Mouse (Mus musculus) stomach, embryonic 16.5 days (tissue): Measurements from ENCODE around the gene Slc12a8. TPM values are rescaled to one million over a fixed set of nuclear protein-coding genes. Genes with fewer than 3 reads are reported as not detected.

ENCODE experiments used
- ATAC-seq: fragments of 200-750 bp; cut with Nextera tagmentation; 2 replicates; pipeline ENCODE4 v1.8.0; 2017; ENCODE audit warnings: moderate number of reproducible peaks, moderate TSS enrichment; ENCODE audit not compliant: insufficient read depth, low FRiP score
- H3K27ac ChIP-seq: fragments of 300-500 bp; sonication (generic); 2 replicates; pipeline ENCODE4 v1.5.1; 2014; ENCODE audit warnings: low read length
- H3K27me3 ChIP-seq: fragments of 300-500 bp; sonication (generic); 2 replicates; pipeline ENCODE4 v1.6.1; 2014; ENCODE audit warnings: low read length, control low read depth, mixed read lengths; ENCODE audit not compliant: control insufficient read depth, insufficient read depth
- H3K36me3 ChIP-seq: fragments of 300-500 bp; sonication (generic); 2 replicates; pipeline ENCODE4 v1.6.1; 2014; ENCODE audit warnings: low read length; ENCODE audit not compliant: control insufficient read depth, insufficient read depth
- H3K4me1 ChIP-seq: fragments of 300-500 bp; sonication (generic); 2 replicates; pipeline ENCODE4 v1.6.1; 2014; ENCODE audit warnings: low read length, control low read depth, mixed read lengths; ENCODE audit not compliant: control insufficient read depth, insufficient read depth
- H3K4me2 ChIP-seq: fragments of 300-500 bp; sonication (generic); 2 replicates; pipeline ENCODE4 v1.6.1; 2014; ENCODE audit warnings: low read depth, low read length, mixed read lengths
- H3K4me3 ChIP-seq: fragments of 300-500 bp; sonication (generic); replicated peaks from 2 replicates; pipeline ENCODE4 v1.5.1; 2014; ENCODE audit warnings: mild to moderate bottlenecking, low read length
- H3K9ac ChIP-seq: fragments of 300-500 bp; sonication (generic); 2 replicates; pipeline ENCODE4 v1.6.1; 2014; ENCODE audit warnings: low read length
- H3K9me3 ChIP-seq: fragments of 300-500 bp; sonication (generic); replicated peaks from 2 replicates; pipeline ENCODE4 v1.6.1; 2016; ENCODE audit warnings: low read length, control low read depth; ENCODE audit not compliant: control insufficient read depth
- WGBS: fragments of 180-500 bp; shearing (Covaris S2); extraction: QIAGEN DNeasy Blood & Tissue Kit; methylation state at CpG from one replicate; pipeline ENCODE4 v1.1.7; 2014; 5-methylcytosine and 5-hydroxymethylcytosine counted together
- polyA plus RNA-seq: library from polyadenylated mRNA; unstranded; fragments of >200 nt; fragmentation: Nextera tagmentation; extraction: Ambion mirVana; gene quantifications from 2 replicates; pipeline ENCODE4 v1.2.1, GENCODE M21; 2015

The Slc12a8 gene
- polyA plus RNA-seq, 1 experiment from 2014 or later = 4.2 TPM

- Histone ChIP-seq H3K4me2 (no peak overlapping the region), H3K27ac (peak overlapping the region; percentile 56), H3K4me1 (peaks cover 30% of the 10 kb centered on the region), H3K4me3 (no peak overlapping the region), H3K27me3 (no peaks in the 10 kb centered on the region), H3K9me3 (no peaks in the 10 kb centered on the region), H3K9ac (0 out of 2 replicates have a peak overlapping the region, but pooled peaks have one; percentile 49), H3K36me3 (no peaks in the 10 kb centered on the region)
- ATAC-seq = no peak; the same call in 1 of the 2 replicates
- 47% methylated on average over 12 of the region's 12 CpGs for WGBS
Observed at GRCm38 (mm10) chr16:33698277-33698790, 181.2 kb downstream of the Slc12a8 start.

- Histone ChIP-seq H3K27me3 (no peaks in the 10 kb centered on the region), H3K9ac (no peak overlapping the region), H3K4me1 (peaks cover 35% of the 10 kb centered on the region), H3K4me2 (no peak overlapping the region), H3K36me3 (no peaks in the 10 kb centered on the region), H3K9me3 (no peaks in the 10 kb centered on the region), H3K4me3 (no peak overlapping the region), H3K27ac (no peak overlapping the region)
- ATAC-seq = no peak
- 67% methylated on average over 5 of the region's 5 CpGs for WGBS
Observed at GRCm38 (mm10) chr16:33700584-33700983, 183.5 kb downstream of the Slc12a8 start.

DNA sequence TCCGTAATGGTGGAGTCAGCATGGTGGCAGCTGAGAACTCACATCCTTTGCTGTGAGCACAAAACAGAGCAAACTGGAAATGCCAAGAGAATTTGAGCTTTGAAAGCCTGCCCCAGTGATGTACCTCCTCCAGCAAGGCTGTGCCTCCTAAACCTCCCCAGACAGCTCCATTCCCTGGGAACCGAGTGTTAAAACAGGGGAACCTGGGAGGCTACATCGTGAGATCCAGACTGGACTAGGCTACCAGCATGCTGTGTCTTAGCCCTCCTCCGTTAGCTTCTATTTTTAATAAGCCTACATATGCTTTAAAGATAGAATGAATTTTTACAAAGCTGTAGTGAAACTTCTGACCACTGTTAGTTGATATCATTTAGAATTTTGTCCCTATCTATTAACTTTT is 184.7 kb downstream of the Slc12a8 start:
- no peaks in the 10 kb centered on the region; the same call in 1 of the 2 replicates for H3K36me3 ChIP-seq
- H3K9me3 ChIP-seq = no peaks in the 10 kb centered on the region
- H3K4me2 ChIP-seq = no peak overlapping the region
- no peak overlapping the region for H3K9ac ChIP-seq
- 92% methylated on average over 4 of the region's 4 CpGs for WGBS
- no peak overlapping the region for H3K4me3 ChIP-seq
- no peak overlapping the region for H3K27ac ChIP-seq
- peaks cover 26% of the 10 kb centered on the region for H3K4me1 ChIP-seq
- no peaks in the 10 kb centered on the region for H3K27me3 ChIP-seq
- no peak for ATAC-seq

DNA sequence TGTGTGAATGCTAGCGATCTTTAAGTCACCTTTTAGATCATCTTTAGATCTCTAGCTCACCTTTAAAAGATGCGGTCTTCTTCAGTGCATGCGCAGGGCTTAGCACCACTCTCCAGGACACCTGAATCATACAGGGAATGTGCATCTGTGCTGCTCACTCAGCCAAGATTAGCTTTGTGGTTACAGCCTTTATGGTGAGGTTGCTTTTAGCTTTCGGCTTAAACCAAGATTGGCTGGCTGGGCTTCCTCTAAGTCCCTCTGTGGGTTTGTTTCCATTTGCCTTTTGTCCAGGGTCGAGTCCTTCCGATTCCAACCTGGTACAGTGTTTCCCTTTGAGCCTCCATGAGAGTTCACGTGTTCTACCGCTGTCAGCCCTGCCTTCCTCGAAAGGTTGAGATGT is 187.2 kb downstream of the Slc12a8 start:
- H3K4me3 ChIP-seq = no peak overlapping the region
- peaks cover 6% of the 10 kb centered on the region; the same call in 1 of the 2 replicates for H3K4me1 ChIP-seq
- no peak overlapping the region for H3K4me2 ChIP-seq
- H3K27ac ChIP-seq = no peak overlapping the region
- no peaks in the 10 kb centered on the region; the same call in 1 of the 2 replicates for H3K36me3 ChIP-seq
- ATAC-seq = no peak
- H3K9me3 ChIP-seq = no peaks in the 10 kb centered on the region
- no peaks in the 10 kb centered on the region for H3K27me3 ChIP-seq
- H3K9ac ChIP-seq = no peak overlapping the region
- WGBS = 81% methylated on average over 9 of the region's 9 CpGs

GRCm38 (mm10) chr16:33705258-33705657 is 188.1 kb downstream of the Slc12a8 start:
- WGBS = 34% methylated on average over 6 of the region's 6 CpGs
- H3K27me3 ChIP-seq = no peaks in the 10 kb centered on the region
- no peak overlapping the region for H3K4me2 ChIP-seq

GRCm38 (mm10) chr16:33706111-33706890 is 189.2 kb downstream of the Slc12a8 start:
- Histone ChIP-seq H3K4me2 (no peak overlapping the region), H3K4me1 (peaks cover 6% of the 10 kb centered on the region; the same call in 1 of the 2 replicates), H3K9me3 (no peaks in the 10 kb centered on the region), H3K27ac (no peak overlapping the region), H3K36me3 (no peaks in the 10 kb centered on the region; the same call in 1 of the 2 replicates), H3K4me3 (no peak overlapping the region), H3K27me3 (no peaks in the 10 kb centered on the region), H3K9ac (no peak overlapping the region)
- ATAC-seq = no peak
- 94% methylated on average over 14 of the region's 14 CpGs for WGBS

More at GRCm38 (mm10) chr16:33705258-33705657, 188.1 kb downstream of the Slc12a8 start:
- Histone ChIP-seq H3K4me3 (no peak overlapping the region), H3K36me3 (no peaks in the 10 kb centered on the region; the same call in 1 of the 2 replicates), H3K9ac (no peak overlapping the region), H3K4me1 (peaks cover 6% of the 10 kb centered on the region; the same call in 1 of the 2 replicates), H3K27ac (no peak overlapping the region), H3K9me3 (no peaks in the 10 kb centered on the region)
- ATAC-seq = no peak

DNA sequence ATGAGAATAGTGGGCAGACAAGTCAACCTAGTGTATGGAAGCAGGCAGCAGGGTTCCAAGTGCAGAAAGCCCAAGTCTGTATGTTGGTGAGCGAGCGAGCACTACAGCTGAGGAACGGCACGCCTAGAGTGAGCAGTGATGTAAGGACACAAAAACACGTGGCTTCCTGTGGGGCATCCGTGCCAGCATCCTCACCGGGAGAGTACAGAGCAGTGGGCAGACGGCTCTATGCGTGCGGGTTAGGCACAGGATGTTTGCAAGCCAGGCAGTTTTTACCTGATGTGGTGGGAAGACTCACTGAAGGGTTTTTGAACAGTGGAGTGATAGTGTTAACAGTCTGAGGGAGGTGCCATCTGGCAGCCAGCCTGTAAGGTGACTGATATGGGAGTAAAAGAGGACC is 190.9 kb downstream of the Slc12a8 start:
- WGBS = 86% methylated on average over 10 of the region's 10 CpGs
- no peaks in the 10 kb centered on the region for H3K9me3 ChIP-seq

DNA sequence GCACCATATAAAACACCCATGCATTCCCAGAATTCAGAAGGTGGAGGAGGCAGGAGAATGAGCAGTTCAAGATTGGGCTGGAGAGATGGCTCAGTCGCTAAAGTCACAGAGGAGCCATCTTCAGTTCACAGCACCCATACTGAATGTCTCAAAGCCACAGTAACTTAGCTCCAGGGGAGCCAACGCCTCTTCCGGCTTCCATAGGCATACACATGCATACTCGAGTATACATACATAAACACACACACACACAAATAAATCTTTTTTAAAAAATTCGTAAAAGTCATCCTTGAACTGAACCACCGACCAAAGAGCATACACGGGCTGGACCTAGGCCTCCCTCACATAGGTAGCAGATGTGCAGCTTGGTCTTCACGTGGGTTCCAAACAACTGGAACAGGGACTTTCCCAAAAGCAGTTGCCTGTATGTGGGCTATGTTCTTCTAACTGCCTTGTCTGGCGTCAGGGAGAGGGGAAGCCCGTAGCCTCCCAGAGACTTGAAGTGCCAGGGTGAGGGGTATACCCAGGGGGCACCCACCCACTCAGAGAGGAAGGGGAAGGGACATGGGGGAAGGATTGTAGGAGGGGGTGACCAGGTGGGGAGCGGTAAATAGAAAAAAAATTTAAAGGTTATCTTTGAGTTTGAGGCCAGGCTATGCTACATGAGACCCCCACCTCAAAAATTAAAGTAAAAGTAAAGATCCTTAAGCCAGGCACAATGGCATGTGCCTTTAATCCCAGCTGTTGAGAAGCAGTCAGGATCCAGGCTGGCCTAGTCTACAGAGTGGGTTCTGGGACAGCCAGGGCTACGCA is 191.7 kb downstream of the Slc12a8 start:
- H3K4me1 ChIP-seq = peaks cover 6% of the 10 kb centered on the region; the same call in 1 of the 2 replicates
- H3K27ac ChIP-seq = no peak overlapping the region
- no peak overlapping the region for H3K4me3 ChIP-seq
- ATAC-seq = no peak
- WGBS = 91% methylated on average over 12 of the region's 12 CpGs
- no peaks in the 10 kb centered on the region; the same call in 1 of the 2 replicates for H3K36me3 ChIP-seq
- H3K27me3 ChIP-seq = no peaks in the 10 kb centered on the region
- H3K9ac ChIP-seq = no peak overlapping the region
- H3K9me3 ChIP-seq = no peaks in the 10 kb centered on the region
- no peak overlapping the region for H3K4me2 ChIP-seq

More for the DNA sequence above, 190.9 kb downstream of the Slc12a8 start:
- Histone ChIP-seq H3K4me3 (no peak overlapping the region), H3K27ac (no peak overlapping the region), H3K27me3 (no peaks in the 10 kb centered on the region), H3K4me1 (peaks cover 6% of the 10 kb centered on the region; the same call in 1 of the 2 replicates), H3K36me3 (no peaks in the 10 kb centered on the region; the same call in 1 of the 2 replicates), H3K4me2 (no peak overlapping the region), H3K9ac (no peak overlapping the region)
- ATAC-seq = no peak
